Mouse (Mus musculus) ZHBTc4 (cell line): ENCODE results near the gene Rpn1.
"Not testable (repeated sequence)": the region's sequence is repeated elsewhere in the genome, so short reads cannot be mapped to it uniquely, and the experiment has no call there.

Experiments
- DNase-seq: peaks from one replicate; pipeline ENCODE4 v3.0.0-alpha.2; 2011; ENCODE audit warnings: low read depth, low spot score

Rpn1 gene

GRCm38 (mm10) chr6:88121781-88122180 is 37.5 kb downstream of the Rpn1 start:
- DNase-seq: no peak

DNA sequence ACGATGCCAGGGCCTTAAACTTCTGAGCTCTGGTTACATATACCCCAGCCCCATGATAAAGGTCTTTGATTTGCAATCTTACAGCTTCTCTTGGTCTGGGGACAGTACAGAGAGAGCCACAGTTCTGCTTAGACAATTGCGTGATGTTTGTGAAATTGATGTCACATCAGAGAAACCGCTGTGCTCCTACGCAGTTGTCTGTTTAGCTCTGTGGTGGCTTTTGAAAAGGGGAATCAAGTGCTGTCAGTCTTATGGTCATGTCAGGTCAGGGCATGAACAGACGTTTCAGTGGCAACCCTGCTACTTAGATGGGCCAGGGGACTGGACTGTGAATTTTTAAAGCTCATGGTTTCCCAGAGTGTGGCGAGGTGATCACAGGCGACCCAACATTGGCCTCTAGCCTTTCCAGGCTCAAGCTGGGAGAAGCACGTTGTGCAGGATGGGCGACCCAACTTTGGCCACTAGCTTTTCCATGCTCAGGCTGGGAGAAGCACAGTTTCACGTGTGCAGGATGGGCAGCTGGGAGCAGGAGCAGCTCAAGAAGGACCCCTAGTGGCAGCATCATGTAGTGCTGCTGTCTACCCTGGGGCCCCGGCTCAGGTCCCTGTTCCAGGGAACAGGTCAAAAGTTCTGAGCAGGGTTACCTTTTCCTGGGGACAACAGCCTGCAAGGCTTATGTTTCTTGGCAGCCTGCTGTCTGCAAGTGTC is 39.0 kb downstream of the Rpn1 start:
- DNase-seq: peak; percentile 91

- DNase-seq: peak; percentile 94
Observed at GRCm38 (mm10) chr6:88123858-88124261, 39.6 kb downstream of the Rpn1 start.

DNA sequence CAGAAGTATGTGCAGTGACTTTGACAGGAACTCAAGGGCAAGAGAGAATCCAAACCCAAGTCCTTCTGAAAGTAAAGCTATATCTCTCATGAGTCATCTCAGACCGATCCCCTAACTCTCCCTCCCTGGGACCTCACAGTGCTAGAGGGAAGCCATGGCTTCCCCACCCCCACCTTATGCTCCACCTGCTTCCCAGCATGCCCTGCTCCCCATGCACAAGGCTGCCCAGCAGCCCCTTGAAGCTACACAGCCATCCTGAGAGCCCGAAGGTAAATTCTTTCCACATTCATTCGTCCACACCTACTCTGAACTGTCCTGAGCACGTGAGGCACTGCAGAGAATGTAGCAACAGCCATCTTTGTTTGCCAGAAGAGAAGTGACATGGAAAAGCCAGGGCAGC is 40.3 kb downstream of the Rpn1 start:
- peak; percentile 85 for DNase-seq

- not testable (repeated sequence) for DNase-seq
Observed at GRCm38 (mm10) chr6:88125815-88126214, 41.5 kb downstream of the Rpn1 start.

DNA sequence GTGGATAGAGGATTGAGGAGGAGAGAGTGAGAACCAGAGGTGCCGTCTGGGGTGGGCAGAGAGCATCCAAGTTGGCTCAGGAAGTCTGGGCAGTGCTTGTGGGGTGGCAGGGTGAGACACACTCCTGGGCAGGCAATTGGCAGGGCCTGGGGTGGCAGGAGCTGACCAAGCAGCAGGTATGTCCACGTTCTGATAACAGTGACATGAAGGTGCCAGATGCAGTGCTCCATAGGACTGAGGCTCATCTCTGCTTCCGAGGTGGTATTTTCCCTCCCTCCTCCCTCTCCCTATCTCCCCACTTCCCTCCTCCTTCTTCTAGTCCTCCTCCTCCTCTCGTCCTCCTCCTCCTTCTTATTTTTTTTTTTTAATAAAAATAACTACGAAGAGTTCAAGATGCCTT is 47.2 kb downstream of the Rpn1 start:
- no peak for DNase-seq

DNA sequence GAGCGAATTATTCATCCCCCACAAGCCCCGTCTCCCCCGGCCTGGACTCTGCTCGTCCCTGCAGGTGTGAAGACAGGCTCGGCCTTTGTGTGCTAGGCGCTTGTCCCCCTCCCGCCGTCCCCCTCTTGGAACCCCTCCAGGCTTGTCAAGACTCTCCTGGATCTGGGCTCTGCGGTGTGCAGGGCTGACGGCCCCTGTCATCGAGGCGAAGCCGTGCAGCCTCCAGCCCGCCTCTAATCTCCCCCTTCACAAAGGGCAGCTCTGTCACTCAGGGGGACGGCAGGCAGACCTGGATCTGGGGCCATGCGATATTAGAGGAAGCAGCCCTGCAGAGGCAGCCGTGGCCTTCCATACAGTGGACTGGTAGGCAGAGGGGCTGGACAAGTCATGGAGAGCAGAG is 47.8 kb downstream of the Rpn1 start:
- DNase-seq: no peak

GRCm38 (mm10) chr6:88133061-88133460 is 48.8 kb downstream of the Rpn1 start:
- DNase-seq: no peak

GRCm38 (mm10) chr6:88133878-88134277 is 49.6 kb downstream of the Rpn1 start:
- DNase-seq: no peak

- peak; percentile 64 for DNase-seq
Observed at GRCm38 (mm10) chr6:88136201-88136631, 51.9 kb downstream of the Rpn1 start.

DNA sequence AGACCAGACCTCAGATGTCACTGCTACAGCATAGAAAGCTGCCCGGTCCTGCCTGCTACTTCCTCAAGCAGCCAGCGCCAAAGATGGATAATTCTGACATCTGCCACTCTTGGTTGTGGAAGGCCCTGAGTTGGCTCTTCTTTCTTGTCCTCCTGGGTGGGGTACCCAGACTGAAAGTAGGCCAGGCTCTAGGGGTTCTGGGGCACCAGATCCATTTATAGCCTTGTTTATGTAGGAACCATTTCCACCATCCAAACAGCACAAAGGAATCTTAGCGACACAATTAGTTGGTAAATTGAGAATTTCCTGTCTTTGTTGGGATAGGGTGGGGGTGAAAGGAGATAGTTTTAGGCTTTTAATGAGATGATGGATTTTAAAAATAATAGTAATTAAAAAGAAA is 54.2 kb downstream of the Rpn1 start:
- no peak for DNase-seq

GRCm38 (mm10) chr6:88140264-88140663 is 56.0 kb downstream of the Rpn1 start:
- DNase-seq: peak; percentile 24

GRCm38 (mm10) chr6:88145793-88146192 is 61.5 kb downstream of the Rpn1 start:
- DNase-seq: no peak

DNA sequence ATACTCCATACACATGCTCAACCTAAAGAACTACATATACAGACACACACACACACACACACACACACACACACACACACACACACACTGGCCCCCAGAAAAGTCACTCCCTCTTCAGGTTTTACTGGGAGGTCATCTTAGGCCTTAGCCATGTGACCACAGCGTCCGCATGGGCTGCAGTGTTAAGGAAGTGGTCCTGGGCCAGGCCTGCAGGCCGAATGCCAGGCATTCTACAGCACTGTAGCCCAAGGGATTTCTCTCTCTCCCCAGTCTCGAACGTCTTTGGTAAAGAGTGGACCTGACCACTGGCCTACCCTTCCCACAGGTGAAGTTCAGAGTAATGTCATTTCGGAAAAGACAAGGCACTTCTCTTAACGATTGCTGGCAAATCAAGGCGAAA is 62.3 kb downstream of the Rpn1 start:
- DNase-seq: no peak

- no peak for DNase-seq
Observed at GRCm38 (mm10) chr6:88147411-88148003, 63.2 kb downstream of the Rpn1 start.

GRCm38 (mm10) chr6:88151335-88151734 is 67.1 kb downstream of the Rpn1 start:
- peak; percentile 76 for DNase-seq

DNA sequence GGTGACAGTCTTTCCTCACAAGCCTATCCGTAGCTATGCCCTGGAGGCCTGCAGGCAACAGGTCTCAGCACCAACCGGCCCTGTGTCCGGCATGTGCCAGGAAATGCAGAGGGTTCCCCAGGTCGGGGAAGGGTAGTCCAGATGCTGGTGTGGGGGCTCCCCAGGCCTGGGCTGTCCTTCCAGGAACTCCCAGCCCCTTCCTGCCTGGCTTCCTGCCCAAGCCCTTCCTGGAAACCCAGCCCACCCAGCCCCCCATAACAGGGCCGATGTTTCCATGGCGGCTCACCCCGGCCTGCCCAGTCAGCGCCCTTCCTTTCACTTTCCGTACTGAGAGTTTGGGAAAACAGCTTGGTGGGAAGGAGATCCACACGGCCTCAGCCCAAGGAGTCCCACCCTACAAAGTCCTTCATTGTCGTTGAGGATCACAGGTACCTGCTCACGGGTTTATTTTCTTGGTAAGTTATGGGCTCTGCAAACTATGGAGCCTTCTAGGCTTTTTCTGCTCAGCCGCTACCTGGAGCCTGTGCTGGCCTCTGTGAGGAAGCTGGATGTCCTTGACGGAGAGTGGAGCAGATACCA is 67.9 kb downstream of the Rpn1 start:
- peak; percentile 29 for DNase-seq

- DNase-seq: peak; percentile 67
Observed at GRCm38 (mm10) chr6:88152979-88153378, 68.7 kb downstream of the Rpn1 start.
